Mouse (Mus musculus) ES-CJ7 (cell line): ENCODE measurements around the gene Tdrd9.

Experiments
- DNase-seq: peaks from one replicate; pipeline ENCODE4 v3.0.0; 2011; ENCODE audit warnings: low read depth, low spot score

Tdrd9 gene

GRCm38 (mm10) chr12:112104890-112105289, 133.5 kb downstream of the Tdrd9 start:
- no peak for DNase-seq

- peak; percentile 84 for DNase-seq
Observed at GRCm38 (mm10) chr12:112106541-112106971, 135.2 kb downstream of the Tdrd9 start, which contains the start of gene Aspg. TSS of gene Aspg (plus strand) at chr12:112106679.

- no peak for DNase-seq
Observed at GRCm38 (mm10) chr12:112107685-112108084, 136.3 kb downstream of the Tdrd9 start.

GRCm38 (mm10) chr12:112108696-112109445, 137.5 kb downstream of the Tdrd9 start:
- DNase-seq, result no peak

GRCm38 (mm10) chr12:112109701-112110100, 138.3 kb downstream of the Tdrd9 start:
- no peak for DNase-seq

- DNase-seq, result no peak
Observed at GRCm38 (mm10) chr12:112111323-112111722, 140.0 kb downstream of the Tdrd9 start.

- no peak for DNase-seq
Observed at GRCm38 (mm10) chr12:112112235-112112634, 140.9 kb downstream of the Tdrd9 start.

- peak; percentile 74 for DNase-seq
Observed at GRCm38 (mm10) chr12:112112686-112113396, 141.5 kb downstream of the Tdrd9 start.

- peak; percentile 70 for DNase-seq
Observed at GRCm38 (mm10) chr12:112113710-112114109, 142.4 kb downstream of the Tdrd9 start.

- no peak for DNase-seq
Observed at GRCm38 (mm10) chr12:112117006-112117405, 145.6 kb downstream of the Tdrd9 start.

- DNase-seq, result no peak
Observed at GRCm38 (mm10) chr12:112117649-112118048, 146.3 kb downstream of the Tdrd9 start.
